Mouse (Mus musculus) forebrain, postnatal 0 days (tissue): ENCODE data around the gene Eea1. TPM values are rescaled to one million over a fixed set of nuclear protein-coding genes. Genes with fewer than 3 reads are reported as not detected.
A peak's percentile ranks its signal among the peaks of the same experiment; 100 is the strongest.

ENCODE experiments used
- ATAC-seq: fragments of 200-750 bp; cut with Nextera tagmentation; 2 replicates; pipeline ENCODE4 v1.8.0; 2017; ENCODE audit warnings: mild to moderate bottlenecking, moderate library complexity
- DNase-seq: peaks from one replicate; pipeline ENCODE4 v3.0.0-alpha.2; 2015
- H3K27ac ChIP-seq: fragments of 300-500 bp; sonication (generic); 2 replicates; pipeline ENCODE4 v1.5.1; 2014; ENCODE audit warnings: low read depth, mild to moderate bottlenecking, antibody characterized with exemption, low read length, moderate library complexity, mixed read lengths
- H3K27me3 ChIP-seq: fragments of 300-500 bp; sonication (generic); 2 replicates; pipeline ENCODE4 v1.6.1; 2014; ENCODE audit warnings: mild to moderate bottlenecking, low read length, mixed read lengths; ENCODE audit not compliant: insufficient read depth
- H3K36me3 ChIP-seq: fragments of 300-500 bp; sonication (generic); 2 replicates; pipeline ENCODE4 v1.6.1; 2014; ENCODE audit warnings: mild to moderate bottlenecking, moderate library complexity; ENCODE audit not compliant: insufficient read depth
- H3K4me1 ChIP-seq: fragments of 300-500 bp; sonication (generic); 2 replicates; pipeline ENCODE4 v1.6.1; 2014; ENCODE audit warnings: antibody characterized with exemption; ENCODE audit not compliant: insufficient read depth
- H3K4me2 ChIP-seq: fragments of 300-500 bp; sonication (generic); 2 replicates; pipeline ENCODE4 v1.6.1; 2014; ENCODE audit warnings: low read depth, mild to moderate bottlenecking, moderate library complexity
- H3K4me3 ChIP-seq: fragments of 300-500 bp; sonication (generic); 2 replicates; pipeline ENCODE4 v1.5.1; 2014; ENCODE audit warnings: low read depth, low read length, mixed read lengths
- H3K9ac ChIP-seq: fragments of 300-500 bp; sonication (generic); 2 replicates; pipeline ENCODE4 v1.6.1; 2014; ENCODE audit warnings: mild to moderate bottlenecking
- H3K9me3 ChIP-seq: fragments of 300-500 bp; sonication (generic); 2 replicates; pipeline ENCODE4 v1.6.1; 2016; ENCODE audit warnings: low read length
- CTCF ChIP-seq: sonication (generic); IDR thresholded peaks from 2 replicates; pipeline ENCODE4 v1.5.1; 2016; ENCODE audit warnings: antibody characterized with exemption, control low read depth, low read depth
- WGBS: fragments of 180-500 bp; shearing (Covaris S2); extraction: QIAGEN DNeasy Blood & Tissue Kit; methylation state at CpG from one replicate; pipeline ENCODE4 v1.1.7; 2014; 5-methylcytosine and 5-hydroxymethylcytosine counted together
- polyA plus RNA-seq: library from polyadenylated mRNA; unstranded; fragments of >200 nt; fragmentation: Nextera tagmentation; extraction: Ambion mirVana; gene quantifications from 2 replicates; pipeline ENCODE4 v1.2.1, GENCODE M21; 2015
- total RNA-seq: library from RNA; depleted of rRNA; stranded (reverse); fragments of >200 nt; gene quantifications from 2 replicates; pipeline ENCODE4 v1.2.3, GENCODE M21; 2014; rRNA removed

Eea1 gene
- total and polyA plus RNA-seq, 2 experiments from 2014 or later, result 16.6 to 21.9 TPM

GRCm38 (mm10) chr10:96079823-96080222 lies 139.4 kb downstream of the Eea1 start:
- Histone ChIP-seq H3K9ac (no peak overlapping the region), H3K36me3 (no peaks in the 10 kb centered on the region), H3K9me3 (no peaks in the 10 kb centered on the region), H3K4me2 (no peak overlapping the region), H3K27me3 (no peaks in the 10 kb centered on the region), H3K4me1 (no peaks in the 10 kb centered on the region), H3K4me3 (no peak overlapping the region), H3K27ac (no peak overlapping the region)
- WGBS, result 88% methylated on average over 4 of the region's 4 CpGs
- DNase-seq (no peak), ATAC-seq (no peak)
- TF ChIP-seq CTCF, result no peak

DNA sequence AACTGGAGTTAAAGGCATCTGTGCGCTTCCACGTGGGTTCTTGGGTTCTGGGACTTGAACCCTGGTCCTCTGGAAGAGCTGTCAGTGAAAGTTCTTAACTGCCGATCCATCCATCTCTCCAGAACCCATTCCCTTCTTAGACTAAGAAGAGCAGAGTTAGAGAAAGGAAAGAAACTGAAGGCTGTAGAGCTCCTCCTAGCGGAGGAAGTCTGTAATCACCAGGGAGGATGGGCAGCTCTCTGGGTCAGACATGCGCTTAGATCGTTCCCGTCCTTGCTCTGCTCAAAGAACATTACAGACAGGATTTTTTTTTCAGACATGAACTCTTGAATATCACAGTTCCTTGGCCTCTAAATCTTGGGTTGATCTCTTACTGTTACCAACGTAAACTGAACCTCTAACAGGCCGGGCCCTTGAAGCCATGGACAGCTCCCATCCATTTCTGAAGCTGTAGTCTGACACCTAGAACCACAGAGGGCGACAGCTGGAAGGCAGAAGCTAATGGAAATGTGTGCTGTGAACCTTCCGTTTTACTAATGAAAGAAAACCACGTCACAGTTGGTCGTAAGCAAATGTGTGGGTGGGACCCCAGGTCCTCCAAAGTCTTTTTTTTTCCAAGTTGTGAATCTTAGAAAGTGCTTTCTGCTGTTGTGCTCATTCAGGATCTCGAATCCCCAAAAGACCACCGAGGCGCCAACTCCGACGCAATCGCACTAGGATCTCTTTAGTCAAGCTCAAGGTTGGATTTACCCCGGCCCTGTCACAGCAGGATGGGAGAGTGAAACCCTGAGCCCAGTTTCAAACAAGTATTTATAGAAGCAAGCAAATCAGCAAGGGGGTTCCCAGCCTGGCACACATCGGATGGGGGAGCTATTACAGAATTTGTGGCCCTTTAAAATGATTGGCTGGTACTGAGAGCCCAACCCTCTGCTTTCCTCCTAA lies 140.3 kb downstream of the Eea1 start:
- H3K27ac ChIP-seq, result no peak overlapping the region
- no peak overlapping the region for H3K9ac ChIP-seq
- no peak for ATAC-seq
- H3K4me1 ChIP-seq, result no peaks in the 10 kb centered on the region
- no peaks in the 10 kb centered on the region for H3K9me3 ChIP-seq
- no peak overlapping the region for H3K4me3 ChIP-seq
- no peaks in the 10 kb centered on the region for H3K27me3 ChIP-seq
- 70% methylated on average over 21 of the region's 21 CpGs for WGBS
- H3K4me2 ChIP-seq, result no peak overlapping the region
- peak; percentile 50 for TF ChIP-seq CTCF
- no peaks in the 10 kb centered on the region for H3K36me3 ChIP-seq
- DNase-seq, result no peak

- H3K36me3 ChIP-seq, result no peaks in the 10 kb centered on the region
- ATAC-seq (no peak), DNase-seq (no peak)
- no peak overlapping the region for H3K4me3 ChIP-seq
- H3K27ac ChIP-seq, result no peak overlapping the region
- H3K4me1 ChIP-seq, result no peaks in the 10 kb centered on the region
- H3K4me2 ChIP-seq, result no peak overlapping the region
- no peak overlapping the region for H3K9ac ChIP-seq
- no peaks in the 10 kb centered on the region for H3K9me3 ChIP-seq
- no peak for TF ChIP-seq CTCF
- H3K27me3 ChIP-seq, result no peaks in the 10 kb centered on the region
- 59% methylated on average over 3 of the region's 3 CpGs for WGBS
Measured at GRCm38 (mm10) chr10:96082203-96082602, 141.8 kb downstream of the Eea1 start.

DNA sequence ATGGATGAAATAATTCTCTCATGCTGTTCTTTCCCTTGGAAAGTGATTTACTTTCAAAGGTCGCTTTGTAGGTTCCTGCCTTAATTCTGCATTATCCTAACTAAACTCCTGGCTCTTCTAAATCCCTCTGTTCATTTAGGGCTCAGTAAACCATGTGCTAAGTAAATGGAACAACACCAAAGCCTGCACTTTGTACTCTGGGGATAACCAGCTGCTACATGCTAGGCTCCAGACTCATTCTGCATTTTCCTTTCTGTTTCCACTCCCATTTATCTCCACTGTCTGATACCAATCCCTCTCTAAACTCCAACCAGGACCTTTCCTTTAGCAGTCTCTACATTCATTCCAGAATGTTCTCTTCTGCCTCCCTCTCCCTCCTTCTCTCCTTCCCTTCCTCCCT lies 149.3 kb downstream of the Eea1 start:
- TF ChIP-seq CTCF, result no peak
- Histone ChIP-seq H3K4me2 (no peak overlapping the region), H3K4me3 (no peak overlapping the region), H3K9ac (no peak overlapping the region), H3K27ac (no peak overlapping the region), H3K36me3 (no peaks in the 10 kb centered on the region), H3K9me3 (no peaks in the 10 kb centered on the region), H3K27me3 (no peaks in the 10 kb centered on the region), H3K4me1 (no peaks in the 10 kb centered on the region)
- ATAC-seq, result no peak
- DNase-seq, result no peak
- 42% methylated on average over 1 of the region's 1 CpGs for WGBS

DNA sequence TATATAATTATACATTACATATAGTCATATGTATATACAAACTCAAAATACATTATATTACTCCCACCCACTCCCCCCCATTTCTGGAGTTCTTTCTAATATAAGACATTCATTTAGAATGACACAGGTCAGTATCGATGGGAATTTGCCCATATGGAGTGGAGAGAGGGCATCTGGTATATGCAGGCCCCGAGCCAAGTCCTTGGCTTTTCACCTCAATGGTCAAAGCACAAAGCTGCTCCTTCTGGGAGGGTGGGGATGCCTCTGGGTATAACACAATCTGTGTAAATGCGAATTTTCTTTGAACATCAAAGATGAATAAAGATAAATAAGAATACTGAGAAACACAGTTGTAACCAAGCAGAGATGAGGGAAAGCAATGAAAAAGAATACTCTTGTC lies 149.9 kb downstream of the Eea1 start:
- WGBS, result 69% methylated on average over 3 of the region's 3 CpGs
- Histone ChIP-seq H3K4me1 (no peaks in the 10 kb centered on the region), H3K9ac (no peak overlapping the region), H3K4me3 (no peak overlapping the region), H3K9me3 (no peaks in the 10 kb centered on the region), H3K27ac (no peak overlapping the region), H3K27me3 (no peaks in the 10 kb centered on the region), H3K4me2 (no peak overlapping the region), H3K36me3 (no peaks in the 10 kb centered on the region)
- ATAC-seq (no peak), DNase-seq (no peak)
- no peak for TF ChIP-seq CTCF

DNA sequence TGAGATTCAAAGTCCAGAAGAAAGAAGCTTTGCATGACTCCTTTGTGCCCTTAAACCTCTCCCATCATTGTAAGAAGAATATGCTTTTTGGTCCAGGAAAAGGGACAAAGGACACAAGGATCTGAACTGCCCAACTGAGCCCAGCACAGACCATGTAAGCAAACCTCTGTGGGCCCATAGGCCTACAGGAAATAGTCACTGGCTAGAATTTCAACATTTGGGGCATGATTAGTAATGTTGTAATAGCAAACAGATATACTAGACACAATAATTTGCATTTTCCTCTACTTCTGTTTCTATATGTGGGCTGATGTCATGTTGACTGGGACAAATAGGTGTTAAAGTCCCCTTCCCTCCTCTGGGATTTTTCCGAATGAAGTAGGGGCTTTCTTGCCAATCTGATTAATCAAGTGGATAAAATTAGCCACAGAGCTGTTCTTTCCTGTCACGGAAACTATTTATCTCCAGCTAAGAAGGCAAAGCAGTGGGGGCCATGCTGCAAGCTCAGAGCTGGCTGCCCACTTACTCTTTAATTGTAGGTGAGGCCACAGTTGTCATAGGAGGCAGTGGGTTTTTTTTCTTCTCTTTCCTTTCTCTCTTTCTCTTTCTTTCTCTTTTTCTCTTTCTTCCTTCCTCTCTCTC lies 153.6 kb downstream of the Eea1 start:
- no peaks in the 10 kb centered on the region for H3K9me3 ChIP-seq
- H3K36me3 ChIP-seq, result no peaks in the 10 kb centered on the region
- H3K4me1 ChIP-seq, result no peaks in the 10 kb centered on the region
- no peak overlapping the region for H3K4me3 ChIP-seq
- no peak for TF ChIP-seq CTCF
- WGBS, result 10% methylated on average over 2 of the region's 2 CpGs
- no peak overlapping the region for H3K9ac ChIP-seq
- ATAC-seq, result peak; percentile 55; the same call in 1 of the 2 replicates
- no peak overlapping the region for H3K27ac ChIP-seq
- no peaks in the 10 kb centered on the region for H3K27me3 ChIP-seq
- no peak overlapping the region for H3K4me2 ChIP-seq
- no peak for DNase-seq

DNA sequence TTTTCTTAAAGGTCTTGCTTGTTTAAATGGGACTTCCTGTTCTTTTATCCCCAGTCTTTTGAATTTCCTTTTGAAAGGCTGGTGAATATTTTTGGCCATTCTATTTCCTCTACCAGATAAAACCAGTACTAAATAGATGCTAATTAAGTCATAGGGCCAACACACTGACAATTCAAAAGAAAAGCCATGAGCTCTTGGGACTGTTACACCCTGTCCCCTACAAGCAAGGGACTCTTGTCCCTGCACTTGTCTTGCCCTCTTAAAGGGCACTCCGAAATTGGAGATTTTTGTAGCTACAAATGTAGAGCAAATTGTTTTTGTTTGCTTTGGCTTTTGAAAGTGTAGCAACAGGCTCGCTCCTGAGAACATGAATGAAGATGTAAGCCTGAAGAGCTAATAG lies 154.1 kb downstream of the Eea1 start:
- Histone ChIP-seq H3K9ac (no peak overlapping the region), H3K4me3 (no peak overlapping the region), H3K27ac (no peak overlapping the region), H3K4me2 (no peak overlapping the region), H3K36me3 (no peaks in the 10 kb centered on the region), H3K9me3 (no peaks in the 10 kb centered on the region), H3K4me1 (no peaks in the 10 kb centered on the region), H3K27me3 (no peaks in the 10 kb centered on the region)
- ATAC-seq (peak; percentile 86), DNase-seq (no peak)
- WGBS, result 34% methylated on average over 2 of the region's 2 CpGs
- no peak for TF ChIP-seq CTCF

Other genes starting within 250 kb of the Eea1 start
- gene Gm33543, start 97.7 kb upstream of the Eea1 start, total RNA-seq, result not detected in 2 replicates
- not detected in 2 replicates for gene Gm33543, start 97.7 kb upstream of the Eea1 start, polyA plus RNA-seq
- gene Gm5426, start 196.0 kb downstream of the Eea1 start, total RNA-seq, result not detected in 2 replicates
- not detected in 2 replicates for gene Gm5426, start 196.0 kb downstream of the Eea1 start, polyA plus RNA-seq